Comparison of ENCODE assay signal across 7 mouse cellular contexts in the genomic region with DNA sequence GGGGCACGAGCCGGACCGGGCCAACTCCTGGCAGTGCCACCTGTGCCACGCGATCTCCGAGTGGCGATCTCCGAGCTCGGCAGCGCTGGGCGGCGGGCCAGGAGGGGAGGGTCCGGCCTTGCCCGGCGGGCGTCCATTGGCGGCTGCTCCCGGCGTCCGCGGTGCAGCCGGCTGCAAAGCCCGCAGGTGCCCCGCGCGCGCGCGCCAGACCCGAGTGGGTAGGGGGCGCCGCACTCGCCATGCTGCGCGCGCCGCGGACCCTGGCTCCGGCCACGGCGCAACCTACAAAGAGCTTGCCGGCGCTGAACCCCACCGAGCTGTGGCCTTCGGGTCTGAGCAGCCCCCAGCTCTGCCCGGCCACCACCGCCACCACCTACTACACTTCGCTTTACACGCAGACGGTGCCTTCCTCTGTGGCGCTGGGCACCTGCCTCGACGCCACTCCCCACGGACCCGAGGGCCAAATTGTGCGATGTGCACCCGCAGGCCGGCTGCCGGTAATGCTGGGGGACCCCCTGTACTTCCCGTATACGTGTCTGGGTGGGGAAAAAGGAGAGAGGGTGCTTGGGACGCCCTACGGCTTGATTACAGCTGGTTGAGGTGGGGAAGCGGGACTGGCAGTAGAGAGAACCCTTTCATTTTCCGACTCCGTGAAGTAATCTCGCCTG. TPM values are rescaled to one million over a fixed set of nuclear protein-coding genes. Genes with fewer than 3 reads are reported as not detected.
DNase-seq lines count a peak whose midpoint lies in the region; ATAC-seq and TF ChIP-seq lines count a peak whose summit lies in the region.

No protein-coding gene starts in this region.

- peak; percentile 80 to 90 for DNase-seq in adrenal gland, adult (ENCODE audit: inconsistent age in 2 of 2, low spot score in 1 of 2)
- peak; percentile 79 for DNase-seq in forebrain, embryonic 14.5 days (ENCODE audit: low spot score)
- peak; percentile 81 for DNase-seq in intestine, embryonic 14.5 days (ENCODE audit: low spot score)
- peak; percentile 67 for DNase-seq in neural tube, embryonic 11.5 days (ENCODE audit: low spot score)
- DNase-seq in thymus, postnatal 4 days = peak; percentile 66

- peaks cover 16% of the 10 kb centered on the region for H3K4me1 ChIP-seq in ES-Bruce4 (ENCODE audit: control insufficient read depth, insufficient read depth, low read length)
- peaks cover 11% of the 10 kb centered on the region; the same call in 1 of the 2 replicates for H3K4me1 ChIP-seq in forebrain, embryonic 14.5 days (ENCODE audit: control insufficient read depth, insufficient read depth, low read length)
- H3K4me1 ChIP-seq in intestine, embryonic 14.5 days (replicated peaks; ENCODE audit: control insufficient read depth, insufficient read depth, low read length) = peaks cover 32% of the 10 kb centered on the region
- peaks cover 61% of the 10 kb centered on the region for H3K4me1 ChIP-seq in liver, embryonic 15.5 days (replicated peaks)
- peaks cover 20% of the 10 kb centered on the region for H3K4me1 ChIP-seq in neural tube, embryonic 11.5 days (ENCODE audit: control insufficient read depth, insufficient read depth, low read length)

- H3K36me3 ChIP-seq in ES-Bruce4 (ENCODE audit: control insufficient read depth, insufficient read depth, low read length, poor library complexity, severe bottlenecking) = no peaks in the 10 kb centered on the region
- no peaks in the 10 kb centered on the region for H3K36me3 ChIP-seq in forebrain, embryonic 14.5 days (ENCODE audit: control insufficient read depth, insufficient read depth, low read length)
- H3K36me3 ChIP-seq in intestine, embryonic 14.5 days (ENCODE audit: control insufficient read depth, insufficient read depth, low read length) = no peaks in the 10 kb centered on the region
- peaks cover 32% of the 10 kb centered on the region for H3K36me3 ChIP-seq in liver, embryonic 15.5 days (replicated peaks)
- no peaks in the 10 kb centered on the region; the same call in 1 of the 2 replicates for H3K36me3 ChIP-seq in neural tube, embryonic 11.5 days (ENCODE audit: control insufficient read depth, insufficient read depth, low read length)

- ATAC-seq in forebrain, embryonic 14.5 days = peak; percentile 70
- peak; percentile 21; the same call in 1 of the 2 replicates for ATAC-seq in intestine, embryonic 14.5 days (replicated peaks; ENCODE audit: low FRiP score, low TSS enrichment, low read depth)
- ATAC-seq in liver, embryonic 15.5 days (ENCODE audit: insufficient read depth) = no peak
- ATAC-seq in neural tube, embryonic 11.5 days (ENCODE audit: insufficient read depth, low FRiP score, low TSS enrichment) = peak; percentile 44; the same call in 1 of the 2 replicates

- H3K4me3 ChIP-seq in ES-Bruce4 (ENCODE audit: low read depth, low read length) = peak overlapping the region; percentile 71
- peak overlapping the region; percentile 61 for H3K4me3 ChIP-seq in forebrain, embryonic 14.5 days (ENCODE audit: low read depth, low read length)
- H3K4me3 ChIP-seq in intestine, embryonic 14.5 days (ENCODE audit: low read depth, low read length) = peak overlapping the region; percentile 74
- peak overlapping the region; percentile 93 for H3K4me3 ChIP-seq in liver, embryonic 15.5 days (replicated peaks)
- H3K4me3 ChIP-seq in neural tube, embryonic 11.5 days (ENCODE audit: low read depth, low read length) = peak overlapping the region; percentile 81

- no peak for TF ChIP-seq CTCF in ES-Bruce4 (IDR thresholded peaks at IDR 0.05; ENCODE audit: low read depth, low read length)

- TF ChIP-seq EP300 in ES-Bruce4 (IDR thresholded peaks at IDR 0.05; ENCODE audit: insufficient read depth, low read depth, low read length) = no peak

- H3K27me3 ChIP-seq in ES-Bruce4 (ENCODE audit: control insufficient read depth, insufficient read depth, low read length, poor library complexity, severe bottlenecking) = no peaks in the 10 kb centered on the region
- H3K27me3 ChIP-seq in forebrain, embryonic 14.5 days (replicated peaks; ENCODE audit: control insufficient read depth, insufficient read depth, low read length) = no peaks in the 10 kb centered on the region
- H3K27me3 ChIP-seq in intestine, embryonic 14.5 days (replicated peaks; ENCODE audit: control insufficient read depth, insufficient read depth, low read length) = no peaks in the 10 kb centered on the region
- H3K27me3 ChIP-seq in liver, embryonic 15.5 days = no peaks in the 10 kb centered on the region
- no peaks in the 10 kb centered on the region for H3K27me3 ChIP-seq in neural tube, embryonic 11.5 days (ENCODE audit: control insufficient read depth, insufficient read depth, low read length)

- H3K4me2 ChIP-seq in forebrain, embryonic 14.5 days (ENCODE audit: low read length) = peak overlapping the region; percentile 100
- peak overlapping the region; percentile 100 for H3K4me2 ChIP-seq in intestine, embryonic 14.5 days (ENCODE audit: low read length)
- peak overlapping the region; percentile 85 for H3K4me2 ChIP-seq in liver, embryonic 15.5 days
- H3K4me2 ChIP-seq in neural tube, embryonic 11.5 days (ENCODE audit: low read depth) = peak overlapping the region; percentile 100

- H3K9ac ChIP-seq in ES-Bruce4 (ENCODE audit: low read depth, poor library complexity, severe bottlenecking) = peak overlapping the region; percentile 67
- H3K9ac ChIP-seq in forebrain, embryonic 14.5 days (ENCODE audit: low read length) = peak overlapping the region; percentile 73
- peak overlapping the region; percentile 63 for H3K9ac ChIP-seq in intestine, embryonic 14.5 days (ENCODE audit: low read length)
- H3K9ac ChIP-seq in liver, embryonic 15.5 days = peak overlapping the region; percentile 98
- H3K9ac ChIP-seq in neural tube, embryonic 11.5 days (ENCODE audit: low read length) = peak overlapping the region; percentile 81

- TF ChIP-seq POLR2A in ES-Bruce4 (IDR thresholded peaks at IDR 0.05; ENCODE audit: insufficient read depth, low read length) = no peak

- H3K9me3 ChIP-seq in ES-Bruce4 (replicated peaks; ENCODE audit: control insufficient read depth, insufficient read depth, low read length, poor library complexity, severe bottlenecking) = no peaks in the 10 kb centered on the region
- no peaks in the 10 kb centered on the region for H3K9me3 ChIP-seq in forebrain, embryonic 14.5 days (replicated peaks; ENCODE audit: control insufficient read depth, low read length)
- no peaks in the 10 kb centered on the region for H3K9me3 ChIP-seq in intestine, embryonic 14.5 days (ENCODE audit: control insufficient read depth, low read length)
- no peaks in the 10 kb centered on the region for H3K9me3 ChIP-seq in liver, embryonic 15.5 days (replicated peaks)
- H3K9me3 ChIP-seq in neural tube, embryonic 11.5 days (ENCODE audit: control insufficient read depth, low read length) = no peaks in the 10 kb centered on the region

- H3K27ac ChIP-seq in ES-Bruce4 (ENCODE audit: insufficient read depth, low read length) = no peak overlapping the region
- peak overlapping the region; percentile 55; the same call in 1 of the 2 replicates for H3K27ac ChIP-seq in forebrain, embryonic 14.5 days (ENCODE audit: low read depth, low read length)
- H3K27ac ChIP-seq in intestine, embryonic 14.5 days (ENCODE audit: low read depth) = 0 out of 2 replicates have a peak overlapping the region, but pooled peaks have one; percentile 54
- peak overlapping the region; percentile 99 for H3K27ac ChIP-seq in liver, embryonic 15.5 days (replicated peaks)
- H3K27ac ChIP-seq in neural tube, embryonic 11.5 days (ENCODE audit: low read depth, low read length) = peak overlapping the region; percentile 60; the same call in 1 of the 2 replicates

- WGBS in forebrain, embryonic 14.5 days = under 1% methylated on average over 65 of the region's 67 CpGs
- WGBS in intestine, embryonic 14.5 days = 1% methylated on average over 39 of the region's 67 CpGs
- WGBS in liver, embryonic 15.5 days (ENCODE audit: insufficient replicate concordance) = under 1% methylated on average over 67 of the region's 67 CpGs
- WGBS in neural tube, embryonic 11.5 days = under 1% methylated on average over 55 of the region's 67 CpGs

RNA-seq across cellular contexts. Expression of gene E2f2, which starts 0.5 kb away (rescaled TPM):
- 3.1 and 6.3 TPM in 2 replicates for polyA plus RNA-seq in ES-Bruce4 (2011; ENCODE audit: insufficient read depth, insufficient read length, low read depth, missing spikeins)
- 4.5 and 5.5 TPM in 2 replicates for polyA plus RNA-seq in forebrain, embryonic 14.5 days (2014; fragmentation: Nextera tagmentation; extraction: Ambion mirVana)
- 4.1 and 5.0 TPM in 2 replicates for polyA plus RNA-seq in intestine, embryonic 14.5 days (2014; fragmentation: Nextera tagmentation; extraction: Ambion mirVana)
- polyA plus RNA-seq in liver, embryonic 15.5 days (2015; fragmentation: Nextera tagmentation; extraction: Ambion mirVana) = 85.3 and 95.6 TPM in 2 replicates
- polyA plus RNA-seq in neural tube, embryonic 11.5 days (2014; fragmentation: Nextera tagmentation; extraction: Ambion mirVana) = 7.2 and 7.6 TPM in 2 replicates

RNA-seq across cellular contexts. Expression of gene Id3, which starts 29.4 kb away (rescaled TPM):
- 9.6 and 11.0 TPM in 2 replicates for polyA plus RNA-seq in ES-Bruce4 (2011; ENCODE audit: insufficient read depth, insufficient read length, low read depth, missing spikeins)
- 117 and 118 TPM in 2 replicates for polyA plus RNA-seq in forebrain, embryonic 14.5 days (2014; fragmentation: Nextera tagmentation; extraction: Ambion mirVana)
- 325 and 351 TPM in 2 replicates for polyA plus RNA-seq in intestine, embryonic 14.5 days (2014; fragmentation: Nextera tagmentation; extraction: Ambion mirVana)
- 41.3 and 42.6 TPM in 2 replicates for polyA plus RNA-seq in liver, embryonic 15.5 days (2015; fragmentation: Nextera tagmentation; extraction: Ambion mirVana)
- polyA plus RNA-seq in neural tube, embryonic 11.5 days (2014; fragmentation: Nextera tagmentation; extraction: Ambion mirVana) = 440 and 470 TPM in 2 replicates

RNA-seq across cellular contexts. Expression of gene Asap3, which starts 33.5 kb away (rescaled TPM):
- polyA plus RNA-seq in ES-Bruce4 (2011; ENCODE audit: insufficient read depth, insufficient read length, low read depth, missing spikeins) = 7.2 and 9.3 TPM in 2 replicates
- 1.6 and 2.4 TPM in 2 replicates for polyA plus RNA-seq in forebrain, embryonic 14.5 days (2014; fragmentation: Nextera tagmentation; extraction: Ambion mirVana)
- 4.6 and 4.9 TPM in 2 replicates for polyA plus RNA-seq in intestine, embryonic 14.5 days (2014; fragmentation: Nextera tagmentation; extraction: Ambion mirVana)
- 2.5 and 3.0 TPM in 2 replicates for polyA plus RNA-seq in liver, embryonic 15.5 days (2015; fragmentation: Nextera tagmentation; extraction: Ambion mirVana)
- 6.9 and 7.5 TPM in 2 replicates for polyA plus RNA-seq in neural tube, embryonic 11.5 days (2014; fragmentation: Nextera tagmentation; extraction: Ambion mirVana)

Comparison
In these comparisons a context has a peak if more than half of its experiments do, and no peak if none do; other contexts are left out.
1. RNA of gene E2f2, which starts 0.5 kb away (polyA plus RNA-seq): 85.3 to 95.6 TPM in liver, embryonic 15.5 days; 7.2 to 7.6 TPM in neural tube, embryonic 11.5 days, 3.1 to 6.3 TPM in ES-Bruce4, 4.5 to 5.5 TPM in forebrain, embryonic 14.5 days and 4.1 to 5.0 TPM in intestine, embryonic 14.5 days; every median in the first group is over 10 times any median in the second.
2. Peak in every context shown above with its lines, with median percentiles within 50 percentile points of each other: H3K4me3 ChIP-seq, H3K9ac ChIP-seq, DNase-seq and H3K4me2 ChIP-seq.